Mouse (Mus musculus) spleen, adult 18-20 months (tissue): ENCODE measurements around the gene Mapkapk2.
"Not testable (repeated sequence)": the region's sequence is repeated elsewhere in the genome, so short reads cannot be mapped to it uniquely, and the experiment has no call there.

ENCODE experiments used
- DNase-seq, 2 experiments: peaks; one replicate each; pipeline ENCODE4 v3.0.0; 2022; ENCODE audit warnings: mixed read lengths in 2 of 2

The Mapkapk2 gene

GRCm38 (mm10) chr1:131048946-131049345 is 48.7 kb downstream of the Mapkapk2 start:
- DNase-seq, result no peak

GRCm38 (mm10) chr1:131048121-131048863 is 49.3 kb downstream of the Mapkapk2 start:
- DNase-seq, result no peak

GRCm38 (mm10) chr1:131046607-131047006 is 51.0 kb downstream of the Mapkapk2 start:
- DNase-seq, result no peak

- no peak for DNase-seq
These were observed 51.8 kb downstream of the Mapkapk2 start for GRCm38 (mm10) chr1:131045723-131046355.

- no peak for DNase-seq
These were observed 54.0 kb downstream of the Mapkapk2 start for GRCm38 (mm10) chr1:131043636-131044035.

GRCm38 (mm10) chr1:131042721-131043120 is 54.9 kb downstream of the Mapkapk2 start:
- DNase-seq, result no peak

GRCm38 (mm10) chr1:131042263-131042662 is 55.4 kb downstream of the Mapkapk2 start:
- DNase-seq, result no peak

- no peak for DNase-seq
These were observed 58.1 kb downstream of the Mapkapk2 start for GRCm38 (mm10) chr1:131039479-131039878.

GRCm38 (mm10) chr1:131038415-131039017 is 59.1 kb downstream of the Mapkapk2 start:
- DNase-seq, result no peak

GRCm38 (mm10) chr1:131038001-131038400 is 59.6 kb downstream of the Mapkapk2 start:
- no peak for DNase-seq

GRCm38 (mm10) chr1:131031267-131031666 is 66.4 kb downstream of the Mapkapk2 start:
- DNase-seq, result no peak

GRCm38 (mm10) chr1:131030261-131030660 is 67.4 kb downstream of the Mapkapk2 start:
- no peak for DNase-seq

- no peak for DNase-seq
These were observed 68.4 kb downstream of the Mapkapk2 start for GRCm38 (mm10) chr1:131029215-131029614.

- no peak for DNase-seq
These were observed 71.8 kb downstream of the Mapkapk2 start for GRCm38 (mm10) chr1:131025843-131026190.

GRCm38 (mm10) chr1:131024900-131025842 is 72.5 kb downstream of the Mapkapk2 start:
- DNase-seq, result no peak

GRCm38 (mm10) chr1:131023250-131023858 is 74.3 kb downstream of the Mapkapk2 start:
- DNase-seq, result not testable (repeated sequence)

- no peak for DNase-seq
These were observed 74.9 kb downstream of the Mapkapk2 start for GRCm38 (mm10) chr1:131022591-131023249.

- DNase-seq, result no peak
These were observed 75.6 kb downstream of the Mapkapk2 start for GRCm38 (mm10) chr1:131021900-131022590.

- no peak for DNase-seq
These were observed 76.2 kb downstream of the Mapkapk2 start for GRCm38 (mm10) chr1:131021438-131021837.

GRCm38 (mm10) chr1:131020425-131021310 is 77.0 kb downstream of the Mapkapk2 start:
- DNase-seq, result no peak
